Mouse (Mus musculus) inflammation-experienced regulatory T-cells, adult 6 months (primary cell): Measurements from ENCODE around the gene Grhl3. TPM values are rescaled to one million over a fixed set of nuclear protein-coding genes. Genes with fewer than 3 reads are reported as not detected.

Experiments
- polyA plus RNA-seq, 3 experiments: library from polyadenylated mRNA; unstranded; fragments of 100-300 nt; shearing (Covaris generic); gene quantifications; one replicate each; pipeline ENCODE4 v1.2.1; 2017

The Grhl3 gene
- polyA plus RNA-seq, 3 experiments from 2014 or later: not detected

Other genes starting within 250 kb of the Grhl3 start
- gene Srrm1, start 220.3 kb downstream of the Grhl3 start, polyA plus RNA-seq: 100 to 1,000 TPM; 191 to 279 (median 247) TPM
- 10 to 100 TPM in 2 of 3 experiments, 1 to 10 TPM in 1; 4.0 to 58.5 (median 35.5) TPM for gene Ncmap, start 175.4 kb downstream of the Grhl3 start, polyA plus RNA-seq
- gene Rcan3, start 139.8 kb downstream of the Grhl3 start, polyA plus RNA-seq: 10 to 100 TPM in 2 of 3 experiments, 1 to 10 TPM in 1; 8.4 to 16.1 (median 13.4) TPM
- under 1 TPM in 1 of 3 experiments, not detected in 2; 0.19 TPM for gene Stpg1, start 78.8 kb downstream of the Grhl3 start, polyA plus RNA-seq
- gene Nipal3, start 78.6 kb downstream of the Grhl3 start, polyA plus RNA-seq: 10 to 100 TPM in 2 of 3 experiments, 1 to 10 TPM in 1; 10.0 to 18.2 (median 13.6) TPM
- not detected for gene Ifnlr1, start 112.7 kb upstream of the Grhl3 start, polyA plus RNA-seq
- gene Il22ra1, start 154.5 kb upstream of the Grhl3 start, polyA plus RNA-seq: not detected
- not detected for gene Myom3, start 186.1 kb upstream of the Grhl3 start, polyA plus RNA-seq